Mouse (Mus musculus) megakaryocyte, embryonic 14.5 days (primary cell): ENCODE measurements around the gene Pla2g2f.

Experiments
- FLI1 ChIP-seq: IDR thresholded peaks from 2 replicates; pipeline ENCODE4 v1.6.1; 2012; ENCODE audit warnings: low read length, inconsistent platforms, mixed read lengths
- GATA1 ChIP-seq: IDR thresholded peaks from 3 replicates; pipeline ENCODE4 v1.6.1; 2012; ENCODE audit warnings: mixed read lengths, low read length, inconsistent platforms, borderline replicate concordance

- TF ChIP-seq GATA1 (no peak), FLI1 (no peak)
Measured at GRCm38 (mm10) chr4:138725127-138725461, 32.3 kb downstream of the Pla2g2f start.
